Comparison of ENCODE assay signal across 8 mouse cellular contexts in the genomic region with DNA sequence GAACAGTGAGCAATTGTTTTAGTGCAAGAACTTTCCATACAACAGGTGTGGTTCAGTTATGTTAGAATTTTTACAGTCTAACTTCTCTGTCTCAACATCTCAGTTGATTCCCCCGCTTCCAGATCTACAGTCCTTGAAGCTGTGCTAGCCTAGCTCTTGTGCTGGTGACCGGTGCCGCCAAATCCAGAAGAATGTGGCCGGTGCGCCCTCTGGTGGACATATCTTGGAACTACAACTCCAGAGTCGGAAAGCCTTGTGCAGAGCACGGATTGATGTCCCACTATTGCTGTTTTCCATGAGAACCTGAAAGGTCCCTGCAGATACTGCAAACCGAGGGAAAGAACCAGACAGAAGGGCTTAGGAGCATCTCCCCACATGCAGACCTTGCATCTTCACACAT. TPM values are rescaled to one million over a fixed set of nuclear protein-coding genes. Genes with fewer than 3 reads are reported as not detected.
A peak's percentile ranks its signal among the peaks of the same experiment; 100 is the strongest.
DNase-seq lines count a peak whose midpoint lies in the region; ATAC-seq and TF ChIP-seq lines count a peak whose summit lies in the region.

No protein-coding gene starts in this region.

- ATAC-seq in erythroblast, adult 5-6 weeks (replicated peaks; ENCODE audit: low FRiP score, poor library complexity, severe bottlenecking) = 0 out of 2 replicates have a peak, but pooled peaks have one; percentile 41

- DNase-seq in CH12.LX (ENCODE audit: extremely low read depth) = peak; percentile 77
- peak; percentile 91 for DNase-seq in heart, embryonic 10.5 days (ENCODE audit: low spot score)
- DNase-seq in kidney, postnatal 36 days = peak; percentile 86 to 93
- DNase-seq in lung, adult 18-20 months = peak; percentile 88 to 90
- DNase-seq in ovary, adult 18-20 months (ENCODE audit: low spot score) = peak; percentile 66
- peak; percentile 63 for DNase-seq in thymus, adult 18-20 months

- H3K79me2 ChIP-seq in CH12.LX (replicated peaks; ENCODE audit: control insufficient read depth, extremely low read depth, insufficient read depth, poor library complexity, severe bottlenecking) = no peaks in the 10 kb centered on the region

- TF ChIP-seq RAD21 in CH12.LX (IDR thresholded peaks at IDR 0.05; ENCODE audit: low read depth, low read length) = peak; percentile 93

- TF ChIP-seq CTCF in CH12.LX (conservative IDR thresholded peaks at IDR 0.05 in 1 of 2, IDR thresholded peaks at IDR 0.05 in 1 of 2; ENCODE audit: low read depth in 2 of 2, low read length in 2 of 2) = peak; percentile 82 to 96
- peak; percentile 78 for TF ChIP-seq CTCF in bone marrow macrophage, adult 2 months (IDR thresholded peaks at IDR 0.05; ENCODE audit: low read depth, low read length)

- no peak for TF ChIP-seq EP300 in CH12.LX (IDR thresholded peaks at IDR 0.05; ENCODE audit: low read length)

- TF ChIP-seq POLR2A in CH12.LX (IDR thresholded peaks at IDR 0.05; ENCODE audit: low read depth, low read length) = no peak
- TF ChIP-seq POLR2A in bone marrow macrophage, adult 2 months (IDR thresholded peaks at IDR 0.05; ENCODE audit: borderline replicate concordance, low read depth, low read length) = no peak

- H3K27ac ChIP-seq in CH12.LX (ENCODE audit: insufficient read depth, low read depth) = no peak overlapping the region
- no peak overlapping the region for H3K27ac ChIP-seq in bone marrow macrophage, adult 2 months (ENCODE audit: insufficient read depth, low read depth, low read length)
- H3K27ac ChIP-seq in heart, embryonic 10.5 days = no peak overlapping the region

- in situ Hi-C loops in CH12.LX (cut with MboI; ENCODE audit: low pct_ligation_motif_present, low pct_unique_long_range_greater_than_20kb, low sequenced_read_pairs) = loop anchor here (5.0 to 25.0 kb wide), 3 partner anchors 78 to 513 kb away; partner anchors contain the start of gene Paqr5

- peaks cover 0 to 4% of the 10 kb centered on the region in 2 experiments; a peak in 1 of 4 replicates for H3K4me1 ChIP-seq in CH12.LX (ENCODE audit: control insufficient read depth in 1 of 2, insufficient read depth in 2 of 2)
- H3K4me1 ChIP-seq in bone marrow macrophage, adult 2 months (ENCODE audit: control insufficient read depth, insufficient read depth, low read length) = no peaks in the 10 kb centered on the region
- H3K4me1 ChIP-seq in heart, embryonic 10.5 days = peaks cover 9% of the 10 kb centered on the region; the same call in 1 of the 2 replicates

- H3K4me2 ChIP-seq in CH12.LX (ENCODE audit: insufficient read depth, low read depth, poor library complexity, severe bottlenecking) = no peak overlapping the region

- peaks cover 2% of the 10 kb centered on the region for H3K27me3 ChIP-seq in CH12.LX (replicated peaks)
- H3K27me3 ChIP-seq in heart, embryonic 10.5 days (ENCODE audit: insufficient read depth, poor library complexity, severe bottlenecking) = peaks cover 11% of the 10 kb centered on the region; the same call in 1 of the 2 replicates

- 5% methylated on average over 8 of the region's 8 CpGs for WGBS in heart, embryonic 10.5 days

- no peak overlapping the region for H3K4me3 ChIP-seq in CH12.LX (replicated peaks in 1 of 3; ENCODE audit: low read depth in 2 of 3, low read length in 2 of 3, poor library complexity in 1 of 3)
- H3K4me3 ChIP-seq in bone marrow macrophage, adult 2 months (ENCODE audit: insufficient read depth, low read length) = no peak overlapping the region
- no peak overlapping the region for H3K4me3 ChIP-seq in heart, embryonic 10.5 days

- no peaks in the 10 kb centered on the region for H3K36me3 ChIP-seq in CH12.LX (replicated peaks in 1 of 2; ENCODE audit: control insufficient read depth in 1 of 2, insufficient read depth in 1 of 2, low read length in 1 of 2)
- H3K36me3 ChIP-seq in heart, embryonic 10.5 days = no peaks in the 10 kb centered on the region

- H3K9me3 ChIP-seq in CH12.LX (replicated peaks; ENCODE audit: low read length) = no peaks in the 10 kb centered on the region
- H3K9me3 ChIP-seq in heart, embryonic 10.5 days = no peaks in the 10 kb centered on the region

- dilution Hi-C loops in CH12.LX (cut with MboI; ENCODE audit: extremely low pct_ligation_motif_present, extremely low pct_unique_long_range_greater_than_20kb, low sequenced_read_pairs) = no loop called here

- H3K9ac ChIP-seq in CH12.LX (ENCODE audit: insufficient read depth, low read depth) = no peak overlapping the region

TF ChIP-seq in CH12.LX, 34 proteins besides CTCF, POLR2A, EP300 and RAD21:
- TF ChIP-seq MAFK (IDR thresholded peaks at IDR 0.05; ENCODE audit: insufficient replicate concordance, low read length) (no peak), SMC3 (IDR thresholded peaks at IDR 0.05; ENCODE audit: low read depth, low read length) (peak; percentile 98), ZNF384 (IDR thresholded peaks at IDR 0.05; ENCODE audit: low read depth, low read length) (no peak), ZC3H11A (IDR thresholded peaks at IDR 0.05; ENCODE audit: low read depth, low read length) (peak; percentile 94), E2F4 (IDR thresholded peaks at IDR 0.05; ENCODE audit: insufficient replicate concordance, low read depth, low read length) (no peak), TCF12 (IDR thresholded peaks at IDR 0.05; ENCODE audit: low read depth, low read length) (no peak)

RNA-seq across cellular contexts. Expression of gene Coro2b, which starts 13.0 kb away (rescaled TPM):
- total RNA-seq in CH12.LX (2012; rRNA removed) = 0.76 and 0.85 TPM in 2 replicates
- total RNA-seq in CH12.LX (2014; rRNA removed) = 0.42 and 0.77 TPM in 2 replicates
- 3.1 and 3.2 TPM in 2 replicates for polyA plus RNA-seq in CH12.LX (2012; ENCODE audit: insufficient read length, low read depth)
- polyA plus RNA-seq in bone marrow macrophage, adult 2 months (2012; ENCODE audit: insufficient read depth, insufficient read length, missing spikeins) = 0.87 and 0.91 TPM in 2 replicates
- total RNA-seq in erythroblast, adult 5-6 weeks (2015; ENCODE audit: low replicate concordance) = 0.38 and 0.63 TPM in 2 replicates
- total RNA-seq in erythroblast, adult 5-6 weeks (2017; ENCODE audit: low replicate concordance) = not detected in 2 replicates
- 6.0 and 6.3 TPM in 2 replicates for polyA plus RNA-seq in heart, embryonic 10.5 days (2016; fragmentation: Nextera tagmentation; extraction: Ambion mirVana)
